Mouse (Mus musculus) CH12.LX (cell line): ENCODE measurements around the gene Fgf23. TPM values are rescaled to one million over a fixed set of nuclear protein-coding genes. Genes with fewer than 3 reads are reported as not detected.

Experiments used
- DNase-seq: peaks from one replicate; pipeline ENCODE4 v3.0.0-alpha.2; 2013; ENCODE audit errors: extremely low read depth
- H3K27ac ChIP-seq: 2 replicates; pipeline ENCODE4 v1.5.1; 2012; ENCODE audit warnings: low read depth, mild to moderate bottlenecking, control low read depth, moderate library complexity; ENCODE audit not compliant: insufficient read depth
- H3K27me3 ChIP-seq: replicated peaks from 2 replicates; pipeline ENCODE3; 2012; ENCODE audit warnings: inconsistent platforms
- H3K36me3 ChIP-seq, 2 experiments: replicated peaks in 1 of 2; 2 replicates each; pipeline versions ENCODE3 to v1.6.1; 2012; ENCODE audit warnings: inconsistent platforms in 1 of 2, low read length in 1 of 2, mild to moderate bottlenecking in 1 of 2, mixed read lengths in 1 of 2, moderate library complexity in 1 of 2; ENCODE audit not compliant: control insufficient read depth in 1 of 2, insufficient read depth in 1 of 2
- H3K4me1 ChIP-seq, 2 experiments: 2 replicates each; pipeline ENCODE4 v1.6.1; 2012; ENCODE audit warnings: inconsistent platforms in 1 of 2, moderate library complexity in 1 of 2; ENCODE audit not compliant: insufficient read depth in 2 of 2, control insufficient read depth in 1 of 2
- H3K4me2 ChIP-seq: 2 replicates; pipeline ENCODE4 v1.6.1; 2012; ENCODE audit warnings: low read depth, mild to moderate bottlenecking, control low read depth; ENCODE audit not compliant: poor library complexity, insufficient read depth, severe bottlenecking
- H3K4me3 ChIP-seq, 3 experiments: fragments of 150-350 bp in 1 of 3; sonication (generic) in 1 of 3; replicated peaks in 1 of 3; 2 replicates each; pipeline versions ENCODE3 to v1.5.1; 2011 to 2012; ENCODE audit warnings: low read depth in 2 of 3, low read length in 2 of 3, mild to moderate bottlenecking in 2 of 3, moderate library complexity in 2 of 3, control low read depth in 1 of 3, improper control_type of control experiment in 1 of 3, inconsistent platforms in 1 of 3, mixed read lengths in 1 of 3; ENCODE audit not compliant: poor library complexity in 1 of 3
- H3K79me2 ChIP-seq: replicated peaks from 2 replicates; pipeline ENCODE4 v1.6.1; 2012; ENCODE audit warnings: mild to moderate bottlenecking, moderate library complexity; ENCODE audit not compliant: control insufficient read depth, poor library complexity, insufficient read depth, severe bottlenecking; ENCODE audit errors: extremely low read depth
- H3K9ac ChIP-seq: 2 replicates; pipeline ENCODE4 v1.6.1; 2012; ENCODE audit warnings: low read depth, mild to moderate bottlenecking, control low read depth, moderate library complexity; ENCODE audit not compliant: insufficient read depth
- H3K9me3 ChIP-seq: replicated peaks from 2 replicates; pipeline ENCODE3; 2012; ENCODE audit warnings: low read length, inconsistent platforms, mixed read lengths
- CHD1 ChIP-seq: IDR thresholded peaks from 2 replicates; pipeline ENCODE4 v1.6.1; 2012; ENCODE audit warnings: low read depth, low read length, improper control_type of control experiment, inconsistent platforms
- CTCF ChIP-seq, 2 experiments: IDR thresholded peaks in 1 of 2; conservative IDR thresholded peaks in 1 of 2; 2 replicates each; pipeline ENCODE4 v1.5.1; 2011 to 2012; ENCODE audit warnings: low read depth in 2 of 2, low read length in 2 of 2, improper control_type of control experiment in 1 of 2, inconsistent platforms in 1 of 2, mild to moderate bottlenecking in 1 of 2, moderate library complexity in 1 of 2
- EP300 ChIP-seq: IDR thresholded peaks from 2 replicates; pipeline ENCODE4 v1.6.1; 2011; ENCODE audit warnings: low read length, improper control_type of control experiment
- ETS1 ChIP-seq: conservative IDR thresholded peaks from 2 replicates; pipeline ENCODE4 v1.6.1; 2012; ENCODE audit warnings: low read depth, mild to moderate bottlenecking, inconsistent platforms, low read length, improper control_type of control experiment, moderate library complexity
- IRF4 ChIP-seq: IDR thresholded peaks from 2 replicates; pipeline ENCODE4 v1.6.1; 2014; ENCODE audit warnings: low read depth, mild to moderate bottlenecking, inconsistent platforms, low read length, improper control_type of control experiment
- JUN ChIP-seq: IDR thresholded peaks from 2 replicates; pipeline ENCODE4 v1.6.1; 2011; ENCODE audit warnings: low read depth, mild to moderate bottlenecking, low read length, improper control_type of control experiment, moderate library complexity; ENCODE audit not compliant: insufficient read depth
- MAZ ChIP-seq: IDR thresholded peaks from 2 replicates; pipeline ENCODE4 v1.6.1; 2012; ENCODE audit warnings: low read depth, mild to moderate bottlenecking, inconsistent platforms, low read length, improper control_type of control experiment, moderate library complexity
- MEF2A ChIP-seq: IDR thresholded peaks from 2 replicates; pipeline ENCODE4 v1.6.1; 2014; ENCODE audit warnings: low read depth, mild to moderate bottlenecking, inconsistent platforms, low read length, improper control_type of control experiment, borderline replicate concordance
- MXI1 ChIP-seq: IDR thresholded peaks from 2 replicates; pipeline ENCODE4 v1.6.1; 2011; ENCODE audit warnings: mild to moderate bottlenecking, low read depth, low read length, improper control_type of control experiment
- NRF1 ChIP-seq: IDR thresholded peaks from 2 replicates; pipeline ENCODE4 v1.6.1; 2014; ENCODE audit warnings: low read depth, mild to moderate bottlenecking, inconsistent platforms, low read length, improper control_type of control experiment, moderate library complexity
- POLR2A ChIP-seq: IDR thresholded peaks from 2 replicates; pipeline ENCODE4 v1.6.1; 2011; ENCODE audit warnings: low read depth, mild to moderate bottlenecking, improper control_type of control experiment, low read length
- POLR2AphosphoS2 ChIP-seq: IDR thresholded peaks from 2 replicates; pipeline ENCODE4 v1.6.1; 2011; ENCODE audit warnings: low read depth, low read length, improper control_type of control experiment
- RAD21 ChIP-seq: IDR thresholded peaks from 2 replicates; pipeline ENCODE4 v1.6.1; 2011; ENCODE audit warnings: low read depth, mild to moderate bottlenecking, low read length, improper control_type of control experiment, moderate library complexity
- RCOR1 ChIP-seq: conservative IDR thresholded peaks from 2 replicates; pipeline ENCODE4 v1.6.1; 2012; ENCODE audit warnings: low read depth, mild to moderate bottlenecking, inconsistent platforms, low read length, improper control_type of control experiment
- SMC3 ChIP-seq: IDR thresholded peaks from 2 replicates; pipeline ENCODE4 v1.6.1; 2011; ENCODE audit warnings: low read depth, low read length, improper control_type of control experiment
- ZC3H11A ChIP-seq: IDR thresholded peaks from 2 replicates; pipeline ENCODE4 v1.6.1; 2012; ENCODE audit warnings: low read depth, mild to moderate bottlenecking, inconsistent platforms, low read length, improper control_type of control experiment
- ZMIZ1 ChIP-seq: IDR thresholded peaks from 2 replicates; pipeline ENCODE4 v1.6.1; 2012; ENCODE audit warnings: low read depth, mild to moderate bottlenecking, inconsistent platforms, low read length, improper control_type of control experiment
- dilution Hi-C: fragments of 300-500 bp; cut with MboI; formaldehyde crosslinking; loops from 2 replicates; pipeline ENCODE4 v1.14.3; 2020; ENCODE audit warnings: low sequenced_read_pairs; ENCODE audit not compliant: extremely low pct_unique_long_range_greater_than_20kb, extremely low pct_ligation_motif_present
- in situ Hi-C: fragments of 300-500 bp; cut with MboI; formaldehyde crosslinking; loops from 3 replicates; pipeline ENCODE4 v1.14.3; 2019; ENCODE audit warnings: low sequenced_read_pairs, low pct_ligation_motif_present, low pct_unique_long_range_greater_than_20kb, mixed read lengths
- polyA plus RNA-seq: library from polyadenylated mRNA; unstranded; fragments of >175 nt; gene quantifications from 2 replicates; pipeline ENCODE4 v1.2.1, GENCODE M21; 2012; ENCODE audit warnings: low read depth; ENCODE audit not compliant: insufficient read length
- total RNA-seq, 2 experiments: library from RNA; depleted of rRNA; stranded (reverse); fragments of 300-350 nt in 1 of 2; fragments of >200 nt in 1 of 2; gene quantifications; 2 replicates each; pipeline ENCODE4 v1.2.3; 2012 to 2014

Gene Fgf23
- total and polyA plus RNA-seq, 3 experiments: not detected

- Histone ChIP-seq H3K4me2 (no peak overlapping the region), H3K9ac (no peak overlapping the region), H3K4me3 (no peak overlapping the region), H3K27ac (no peak overlapping the region), H3K4me1 (peaks cover 0 to 3% of the 10 kb centered on the region in 2 experiments; a peak in 2 of 4 replicates), H3K9me3 (no peaks in the 10 kb centered on the region), H3K36me3 (no peaks in the 10 kb centered on the region), H3K27me3 (peaks cover 33% of the 10 kb centered on the region)
- dilution Hi-C loops (no loop called here), in situ Hi-C loops (loop anchor here (25.0 kb wide), 1 partner anchor 328 kb away; no protein-coding TSS in a partner anchor)
- DNase-seq: no peak
- no peak for TF ChIP-seq EP300
- TF ChIP-seq NRF1: no peak
- no peak for TF ChIP-seq POLR2AphosphoS2
- no peak for TF ChIP-seq MEF2A
- TF ChIP-seq, all 38 proteins: peak for 0
- H3K79me2 ChIP-seq: no peaks in the 10 kb centered on the region; the same call in 1 of the 2 replicates
Observed at GRCm38 (mm10) chr6:127114753-127115456, 42.2 kb downstream of the Fgf23 start.

GRCm38 (mm10) chr6:127122221-127122806, 49.6 kb downstream of the Fgf23 start:
- Histone ChIP-seq H3K4me3 (no peak overlapping the region), H3K9me3 (no peaks in the 10 kb centered on the region), H3K9ac (no peak overlapping the region), H3K36me3 (peaks cover 13 to 16% of the 10 kb centered on the region in 2 experiments), H3K4me2 (no peak overlapping the region), H3K27ac (no peak overlapping the region), H3K4me1 (no peaks in the 10 kb centered on the region), H3K79me2 (no peaks in the 10 kb centered on the region), H3K27me3 (peaks cover 12% of the 10 kb centered on the region)
- TF ChIP-seq ZMIZ1: no peak
- TF ChIP-seq MXI1: no peak
- no peak for TF ChIP-seq POLR2A
- peak; percentile 74 for TF ChIP-seq RAD21
- TF ChIP-seq CTCF (conservative IDR thresholded peaks at IDR 0.05 in 1 of 2, IDR thresholded peaks at IDR 0.05 in 1 of 2; ENCODE audit: low read depth in 2 of 2, low read length in 2 of 2): peak; percentile 78 to 80
- TF ChIP-seq ZC3H11A: no peak
- TF ChIP-seq NRF1: no peak
- TF ChIP-seq MAZ: no peak
- TF ChIP-seq RCOR1: no peak
- TF ChIP-seq POLR2AphosphoS2: no peak
- TF ChIP-seq JUN: no peak
- TF ChIP-seq SMC3: peak; percentile 63
- TF ChIP-seq ETS1: no peak
- TF ChIP-seq IRF4: no peak
- no peak for TF ChIP-seq CHD1
- dilution Hi-C loops (no loop called here), in situ Hi-C loops (loop anchor here (25.0 kb wide), 1 partner anchor 335 kb away; no protein-coding TSS in a partner anchor)
- DNase-seq: no peak
